Mouse (Mus musculus) kidney, postnatal 25 days (tissue): ENCODE results near the gene Sprr2a2.
"Not testable (repeated sequence)": the region's sequence is repeated elsewhere in the genome, so short reads cannot be mapped to it uniquely, and the experiment has no call there.

Experiments used
- DNase-seq, 2 experiments: peaks; one replicate each; pipeline ENCODE4 v3.0.0; 2021; ENCODE audit warnings: mixed read lengths in 2 of 2

Sprr2a2 gene

DNA sequence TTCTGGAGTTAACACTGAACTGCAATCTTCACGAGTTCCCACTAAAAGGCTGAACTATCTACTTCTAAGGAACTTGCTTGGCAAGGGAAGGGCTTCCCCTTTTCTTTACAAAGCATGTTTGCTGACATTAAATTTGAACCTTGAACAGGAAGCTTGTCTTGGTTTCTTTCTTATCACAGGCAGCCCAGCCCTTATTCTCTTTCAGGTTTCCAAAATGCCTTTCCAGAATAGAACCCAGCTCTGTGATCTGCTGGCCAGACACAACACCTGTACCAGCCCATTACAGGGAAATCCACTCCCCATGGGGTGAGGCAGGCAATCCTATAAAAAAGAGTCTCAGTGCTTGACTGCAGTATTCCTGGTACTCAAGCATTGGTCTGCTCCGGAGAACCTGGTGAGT is at the start of gene Sprr2a2, which contains the start of gene Sprr2a1:
Sprr2a2 (plus strand) TSS at position 352 of the 400 bp plus-strand sequence.
Sprr2a1 (plus strand) TSS at position 231 of the 400 bp plus-strand sequence.
- DNase-seq = not testable (repeated sequence)

DNA sequence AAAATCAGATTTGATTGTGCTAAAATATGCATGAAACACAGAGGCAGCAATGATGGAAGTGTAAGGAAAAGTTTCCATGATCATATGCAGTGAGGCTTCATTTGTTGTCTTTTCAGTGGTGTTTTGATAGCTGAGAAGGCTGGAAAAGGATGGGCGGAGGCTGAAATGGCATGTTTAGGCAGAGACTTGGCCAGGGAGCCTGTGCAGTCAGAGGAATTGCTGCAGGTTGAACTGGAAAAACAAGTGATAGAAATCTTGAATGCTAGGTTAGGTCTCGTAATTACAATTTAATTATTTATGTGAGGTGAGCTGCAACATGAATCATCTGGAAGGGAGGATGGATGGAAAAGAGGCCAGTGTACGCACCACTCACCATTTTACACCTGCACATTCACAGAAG is 45.9 kb upstream of the Sprr2a2 start:
- DNase-seq = peak; percentile 2 to 34

DNA sequence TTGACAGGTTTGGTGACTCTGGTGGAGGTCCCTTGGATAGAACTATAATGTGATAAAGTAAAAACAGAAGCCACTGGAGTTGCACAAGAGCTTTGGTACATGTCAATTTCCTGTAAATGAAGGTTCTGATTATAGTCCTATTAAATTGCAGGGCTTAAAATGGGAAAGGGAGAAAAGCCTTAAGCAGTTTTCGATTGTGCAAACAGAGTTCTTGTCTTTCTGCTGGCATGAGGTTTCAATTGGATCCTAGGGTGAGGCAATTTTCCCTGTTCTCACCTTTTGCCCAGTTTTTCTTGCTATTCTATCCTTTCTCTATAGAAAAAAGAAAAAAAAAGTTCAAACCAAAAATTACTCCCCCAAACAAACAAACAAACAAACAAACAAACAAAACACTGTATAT is 38.8 kb upstream of the Sprr2a2 start:
- no peak for DNase-seq

DNA sequence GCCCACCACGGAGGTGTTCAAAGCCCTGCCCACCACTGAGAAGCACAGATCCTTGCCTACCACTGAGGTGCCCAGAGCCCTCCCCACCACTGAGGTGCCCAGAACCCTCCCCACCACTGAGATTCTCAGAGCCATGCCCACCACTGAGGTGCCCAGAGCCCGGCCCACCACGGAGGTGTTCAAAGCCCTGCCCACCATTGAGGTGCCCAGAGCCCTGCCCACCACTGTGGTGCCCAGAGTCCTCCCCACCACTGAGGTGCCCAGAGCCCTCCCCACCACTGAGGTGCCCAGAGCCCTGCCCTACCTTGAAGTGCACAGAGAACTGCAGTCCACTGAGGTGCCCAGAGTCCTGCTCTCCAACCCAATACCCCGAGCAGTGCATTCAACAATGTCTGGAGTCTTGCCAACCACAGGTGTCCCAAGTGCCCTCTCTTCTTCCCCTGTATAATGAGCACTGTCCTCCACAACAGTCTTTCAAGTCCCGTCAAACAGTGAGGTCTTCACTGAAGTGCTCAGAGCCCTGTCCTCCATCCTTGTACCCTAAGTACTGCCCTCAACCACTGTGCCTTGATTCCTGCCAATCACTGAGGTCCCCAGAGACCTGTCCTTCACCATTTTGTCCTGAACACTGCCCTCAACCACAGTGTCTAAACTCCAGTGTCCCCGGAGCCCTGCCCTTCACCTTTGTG is 20.1 kb upstream of the Sprr2a2 start:
- DNase-seq = peak in 1 of 2 experiments; percentile 29

DNA sequence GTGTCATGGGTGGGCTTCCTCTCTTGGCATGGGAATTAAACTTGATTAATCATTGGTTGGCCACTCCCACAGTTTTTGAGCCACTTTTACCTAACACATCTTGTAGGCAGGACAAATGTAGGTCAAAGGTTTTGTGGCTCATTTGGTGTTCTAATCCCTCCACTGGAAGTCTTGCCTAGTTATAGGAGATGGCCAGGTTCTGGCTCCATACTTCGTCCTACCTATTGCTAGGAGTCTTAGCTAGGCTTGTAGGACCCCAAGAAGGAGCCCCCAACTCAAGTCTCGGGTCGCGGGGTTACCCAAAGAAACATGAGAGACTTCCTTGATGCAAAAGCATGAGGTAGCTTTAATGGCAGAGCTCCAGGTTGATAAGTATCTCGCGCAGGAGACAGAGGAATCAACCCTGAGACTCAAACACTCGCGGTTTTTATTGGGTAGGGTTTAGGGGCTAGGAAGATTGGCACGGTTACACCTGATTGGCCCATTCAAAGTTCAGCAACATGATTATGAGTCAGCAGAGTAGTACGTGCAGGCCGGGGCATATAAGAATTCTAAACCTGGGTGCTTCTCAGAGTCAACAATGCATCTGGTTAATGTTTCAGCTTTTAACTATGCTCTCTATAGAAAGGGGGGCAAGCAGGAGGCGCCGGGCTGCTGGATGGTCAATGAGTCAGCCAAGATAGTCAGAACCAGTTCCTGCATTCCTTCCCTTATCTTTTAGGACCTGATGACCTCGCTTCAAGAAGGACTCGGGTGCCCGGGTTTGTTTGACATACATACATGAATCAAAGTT is 4.4 kb upstream of the Sprr2a2 start:
- not testable (repeated sequence) for DNase-seq

DNA sequence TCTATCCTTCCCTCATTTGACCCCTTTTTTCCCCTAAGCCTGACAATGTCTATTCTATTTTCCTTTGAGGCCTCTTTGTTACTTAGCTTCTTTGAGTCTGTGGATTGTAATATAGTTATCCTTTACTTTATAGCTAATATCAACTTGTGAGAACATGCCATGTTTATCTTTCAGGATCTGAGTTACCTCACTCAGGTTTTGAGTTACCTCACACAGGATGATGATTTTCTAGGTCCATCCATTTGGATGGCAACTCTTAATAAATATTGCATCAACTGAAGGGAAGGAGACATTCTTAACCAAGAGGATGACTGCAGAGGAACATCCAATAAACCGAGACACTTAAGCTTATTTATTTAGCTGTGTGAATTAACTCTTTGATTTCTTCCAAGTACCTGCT is 3.7 kb upstream of the Sprr2a2 start:
- DNase-seq = not testable (repeated sequence)

DNA sequence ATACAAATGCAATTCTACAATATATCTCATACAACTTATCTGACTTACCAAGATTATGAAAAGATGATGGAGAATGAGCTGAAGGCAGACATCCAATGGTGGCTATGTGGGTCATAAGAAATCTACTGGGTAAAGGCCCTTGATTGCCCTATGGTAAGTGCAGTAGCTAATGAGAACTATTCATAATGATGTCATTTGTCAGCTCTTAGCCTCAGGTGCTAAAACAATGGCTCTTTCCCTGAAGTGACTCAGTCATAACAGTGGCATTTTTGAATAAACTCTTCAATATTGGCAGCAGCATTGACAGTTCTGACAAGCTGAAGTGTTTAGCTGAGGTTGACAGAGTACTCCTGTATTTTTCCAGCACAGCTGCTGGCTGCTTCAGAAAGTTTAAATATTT is 2.1 kb upstream of the Sprr2a2 start:
- DNase-seq = not testable (repeated sequence)

DNA sequence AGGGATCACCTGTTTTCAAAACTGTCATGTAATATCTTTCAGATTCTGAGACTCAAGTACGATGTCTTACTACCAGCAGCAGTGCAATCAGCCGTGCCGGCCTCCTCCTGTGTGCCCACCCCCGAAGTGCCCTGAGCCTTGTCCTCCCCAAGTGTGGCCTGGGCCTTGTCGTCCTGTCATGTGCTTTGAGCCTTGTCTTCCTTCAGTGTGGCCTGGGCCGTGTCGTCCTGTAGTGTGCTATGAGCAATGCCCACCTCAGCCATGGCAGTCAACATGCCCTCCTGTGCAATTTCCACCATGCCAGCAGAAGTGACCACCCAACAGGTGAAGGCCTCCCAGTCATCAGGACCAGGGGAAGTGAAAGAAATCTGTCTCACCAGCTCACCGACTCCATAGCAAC is 3.3 kb downstream of the Sprr2a2 start:
- DNase-seq = not testable (repeated sequence)

GRCm38 (mm10) chr3:92223708-92224107 is 8.0 kb downstream of the Sprr2a2 start:
- DNase-seq = not testable (repeated sequence)

DNA sequence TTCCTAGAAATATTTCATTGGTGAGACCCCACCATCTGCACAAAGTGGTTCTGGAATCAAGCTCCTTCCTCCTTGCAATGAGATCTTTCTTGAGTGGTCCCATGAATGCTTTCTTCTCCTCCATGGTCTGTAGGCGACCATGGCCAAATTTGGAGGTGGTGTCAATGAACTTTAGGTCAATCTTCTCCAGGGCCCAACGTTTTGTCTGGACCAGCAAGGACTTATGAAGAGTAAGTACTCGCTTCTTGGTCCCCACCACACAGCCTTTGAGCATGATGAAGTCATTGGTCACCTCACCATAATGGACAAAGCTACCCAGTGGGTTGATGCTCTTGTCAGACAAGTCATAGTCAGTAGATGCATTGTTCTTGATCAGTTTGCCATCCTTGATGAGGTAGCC is 11.7 kb downstream of the Sprr2a2 start:
- peak in 1 of 2 experiments; percentile 24 for DNase-seq

- not testable (repeated sequence) for DNase-seq
Observed at GRCm38 (mm10) chr3:92236463-92237189, 20.9 kb downstream of the Sprr2a2 start.

DNA sequence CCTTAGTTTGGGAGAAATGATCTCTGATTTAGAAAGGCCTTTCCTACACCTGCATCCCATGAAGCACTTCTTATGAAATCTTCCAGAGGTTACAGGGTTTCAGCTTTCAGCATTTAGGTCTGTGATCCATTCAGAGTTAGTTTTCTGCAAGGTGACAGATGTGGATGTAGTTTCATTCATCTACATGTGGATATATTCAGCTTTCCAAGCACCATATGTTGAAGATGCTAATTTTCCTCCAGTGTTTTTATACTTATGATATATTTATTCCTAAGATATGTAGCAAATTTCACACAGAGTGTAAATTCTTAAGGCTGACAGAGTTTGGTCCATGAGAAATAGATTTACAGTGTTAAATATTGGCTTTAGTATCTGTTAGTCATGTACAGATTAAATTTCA is 23.0 kb downstream of the Sprr2a2 start:
- not testable (repeated sequence) for DNase-seq

DNA sequence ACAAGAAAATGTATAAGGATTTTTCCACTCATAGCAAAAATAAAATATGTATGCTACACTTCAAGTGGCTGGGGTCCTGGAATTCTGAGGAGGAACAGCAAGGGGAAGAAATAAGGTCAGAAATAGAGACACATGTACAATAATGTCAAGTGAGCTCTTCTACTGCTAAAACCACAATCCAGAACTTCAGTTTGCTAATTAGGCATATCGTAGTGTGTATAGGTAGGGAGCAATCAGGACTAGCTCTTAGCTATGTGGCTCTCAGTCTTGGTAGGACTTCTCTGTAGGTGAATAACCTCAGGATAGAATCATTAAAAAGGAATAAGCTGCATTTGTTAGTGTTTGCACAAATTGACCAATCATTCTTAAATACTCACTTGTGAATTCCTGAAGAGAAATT is 23.5 kb downstream of the Sprr2a2 start:
- DNase-seq = not testable (repeated sequence)

DNA sequence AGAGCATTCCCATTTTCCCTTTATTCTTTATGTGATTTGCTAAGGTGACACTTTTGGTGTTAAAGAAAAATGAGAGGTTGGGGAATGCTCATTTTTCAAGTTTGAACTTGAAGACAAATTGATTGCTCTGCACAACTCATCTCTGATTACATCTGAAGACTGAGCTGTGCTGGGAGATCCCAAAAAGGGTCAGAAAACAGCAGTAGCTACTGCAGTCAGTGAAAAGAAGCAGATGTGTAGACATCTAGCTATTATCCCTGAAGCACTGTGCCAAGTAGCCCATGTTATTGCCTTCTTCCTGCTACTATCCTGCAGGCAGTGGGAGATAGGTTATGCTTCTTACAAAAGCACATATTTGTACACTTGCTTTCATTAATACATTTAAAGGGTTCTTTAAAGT is 29.1 kb downstream of the Sprr2a2 start:
- not testable (repeated sequence) for DNase-seq

- not testable (repeated sequence) for DNase-seq
Observed at GRCm38 (mm10) chr3:92246245-92246644, 30.5 kb downstream of the Sprr2a2 start.

DNA sequence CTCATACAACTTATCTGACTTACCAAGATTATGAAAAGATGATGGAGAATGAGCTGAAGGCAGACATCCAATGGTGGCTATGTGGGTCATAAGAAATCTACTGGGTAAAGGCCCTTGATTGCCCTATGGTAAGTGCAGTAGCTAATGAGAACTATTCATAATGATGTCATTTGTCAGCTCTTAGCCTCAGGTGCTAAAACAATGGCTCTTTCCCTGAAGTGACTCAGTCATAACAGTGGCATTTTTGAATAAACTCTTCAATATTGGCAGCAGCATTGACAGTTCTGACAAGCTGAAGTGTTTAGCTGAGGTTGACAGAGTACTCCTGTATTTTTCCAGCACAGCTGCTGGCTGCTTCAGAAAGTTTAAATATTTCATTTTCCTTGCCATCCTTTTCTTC is 32.8 kb downstream of the Sprr2a2 start:
- DNase-seq = not testable (repeated sequence)

GRCm38 (mm10) chr3:92250450-92250849 is 34.7 kb downstream of the Sprr2a2 start:
- DNase-seq = not testable (repeated sequence)

DNA sequence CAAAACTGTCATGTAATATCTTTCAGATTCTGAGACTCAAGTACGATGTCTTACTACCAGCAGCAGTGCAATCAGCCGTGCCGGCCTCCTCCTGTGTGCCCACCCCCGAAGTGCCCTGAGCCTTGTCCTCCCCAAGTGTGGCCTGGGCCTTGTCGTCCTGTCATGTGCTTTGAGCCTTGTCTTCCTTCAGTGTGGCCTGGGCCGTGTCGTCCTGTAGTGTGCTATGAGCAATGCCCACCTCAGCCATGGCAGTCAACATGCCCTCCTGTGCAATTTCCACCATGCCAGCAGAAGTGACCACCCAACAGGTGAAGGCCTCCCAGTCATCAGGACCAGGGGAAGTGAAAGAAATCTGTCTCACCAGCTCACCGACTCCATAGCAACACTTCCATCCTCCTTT is 38.1 kb downstream of the Sprr2a2 start:
- not testable (repeated sequence) for DNase-seq

GRCm38 (mm10) chr3:92258526-92258925 is 42.8 kb downstream of the Sprr2a2 start:
- DNase-seq = not testable (repeated sequence)

DNA sequence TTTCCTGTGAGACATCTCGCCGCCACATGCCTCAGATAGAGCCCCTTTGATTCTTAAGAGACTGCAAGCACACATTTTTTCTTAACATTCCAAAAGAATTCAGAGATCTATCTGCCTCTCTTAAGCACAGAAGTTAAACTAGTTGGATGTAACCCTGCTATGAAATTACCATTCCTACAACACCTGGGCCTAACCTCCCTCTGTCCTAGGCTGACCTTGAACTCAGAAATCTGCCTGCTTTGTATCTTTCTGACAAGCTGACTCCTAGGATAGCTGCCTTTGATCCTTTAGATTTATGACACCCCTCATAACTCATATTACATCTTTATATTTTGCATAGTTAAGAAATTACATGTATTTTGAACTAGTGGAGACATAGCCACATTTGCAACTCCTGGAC is 47.7 kb downstream of the Sprr2a2 start:
- not testable (repeated sequence) for DNase-seq

- not testable (repeated sequence) for DNase-seq
Observed at GRCm38 (mm10) chr3:92271414-92271985, 55.8 kb downstream of the Sprr2a2 start.

- DNase-seq = not testable (repeated sequence)
Observed at GRCm38 (mm10) chr3:92273504-92273903, 57.8 kb downstream of the Sprr2a2 start.

DNA sequence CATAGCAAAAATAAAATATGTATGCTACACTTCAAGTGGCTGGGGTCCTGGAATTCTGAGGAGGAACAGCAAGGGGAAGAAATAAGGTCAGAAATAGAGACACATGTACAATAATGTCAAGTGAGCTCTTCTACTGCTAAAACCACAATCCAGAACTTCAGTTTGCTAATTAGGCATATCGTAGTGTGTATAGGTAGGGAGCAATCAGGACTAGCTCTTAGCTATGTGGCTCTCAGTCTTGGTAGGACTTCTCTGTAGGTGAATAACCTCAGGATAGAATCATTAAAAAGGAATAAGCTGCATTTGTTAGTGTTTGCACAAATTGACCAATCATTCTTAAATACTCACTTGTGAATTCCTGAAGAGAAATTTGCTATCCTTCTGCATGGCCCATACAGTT is 58.3 kb downstream of the Sprr2a2 start:
- not testable (repeated sequence) for DNase-seq
